Mouse (Mus musculus): ENCODE results near the gene Inpp5b. TPM values are rescaled to one million over a fixed set of nuclear protein-coding genes. Genes with fewer than 3 reads are reported as not detected.

Inpp5b gene
- polyA plus RNA-seq (2012; rRNA removed): 28.1 and 28.8 TPM in 2 replicates

GRCm38 (mm10) chr4:124741376-124742343 lies at the start of gene Inpp5b:
Gene Inpp5b (plus strand): TSS chr4:124741850.

GRCm38 (mm10) chr4:124693135-124693894 lies 48.3 kb upstream of the Inpp5b start, which contains the start of gene Utp11:
Gene Utp11 (minus strand): TSS chr4:124693600.

GRCm38 (mm10) chr4:124700248-124700971 lies 41.2 kb upstream of the Inpp5b start, which contains the start of gene Fhl3:
Gene Fhl3 (plus strand): TSS chr4:124700701.

GRCm38 (mm10) chr4:124714545-124715481 lies 26.8 kb upstream of the Inpp5b start, which contains the start of gene Sf3a3:
Gene Sf3a3 (plus strand): TSS chr4:124714776.

GRCm38 (mm10) chr4:124801552-124802308 lies 60.1 kb downstream of the Inpp5b start, which contains the start of gene Mtf1:
Gene Mtf1 (plus strand): TSS chr4:124802104.

GRCm38 (mm10) chr4:124850261-124850913 lies 108.7 kb downstream of the Inpp5b start, which contains the start of gene Yrdc:
Gene Yrdc (plus strand): TSS chr4:124850679.

Other genes starting within 250 kb of the Inpp5b start
- 0.07 and 0.14 TPM in 2 replicates for gene 3100002H09Rik, start 131.0 kb upstream of the Inpp5b start, polyA plus RNA-seq (2012; rRNA removed)
- gene Pou3f1, start 85.0 kb upstream of the Inpp5b start, polyA plus RNA-seq (2012; rRNA removed): 8.9 and 20.5 TPM in 2 replicates
- gene Utp11, start 48.2 kb upstream of the Inpp5b start, polyA plus RNA-seq (2012; rRNA removed): 49.1 and 57.2 TPM in 2 replicates
- gene Fhl3, start 41.1 kb upstream of the Inpp5b start, polyA plus RNA-seq (2012; rRNA removed): 8.3 and 17.6 TPM in 2 replicates
- gene Sf3a3, start 27.1 kb upstream of the Inpp5b start, polyA plus RNA-seq (2012; rRNA removed): 128 and 180 TPM in 2 replicates
- gene Mtf1, start 60.3 kb downstream of the Inpp5b start, polyA plus RNA-seq (2012; rRNA removed): 13.6 and 14.1 TPM in 2 replicates
- 38.0 and 42.1 TPM in 2 replicates for gene Yrdc, start 108.8 kb downstream of the Inpp5b start, polyA plus RNA-seq (2012; rRNA removed)
- 31.7 and 41.7 TPM in 2 replicates for gene 1110065P20Rik, start 109.3 kb downstream of the Inpp5b start, polyA plus RNA-seq (2012; rRNA removed)
- gene Maneal, start 120.3 kb downstream of the Inpp5b start, polyA plus RNA-seq (2012; rRNA removed): 11.1 and 14.1 TPM in 2 replicates
- gene Epha10, start 139.0 kb downstream of the Inpp5b start, polyA plus RNA-seq (2012; rRNA removed): 14.7 and 23.8 TPM in 2 replicates
- 22.9 and 30.3 TPM in 2 replicates for gene 9930104L06Rik, start 195.2 kb downstream of the Inpp5b start, polyA plus RNA-seq (2012; rRNA removed)
- 107 and 124 TPM in 2 replicates for gene Cdca8, start 197.5 kb downstream of the Inpp5b start, polyA plus RNA-seq (2012; rRNA removed)
- gene Rspo1, start 244.6 kb downstream of the Inpp5b start, polyA plus RNA-seq (2012; rRNA removed): 26.2 and 90.0 TPM in 2 replicates